In the genomic region with DNA sequence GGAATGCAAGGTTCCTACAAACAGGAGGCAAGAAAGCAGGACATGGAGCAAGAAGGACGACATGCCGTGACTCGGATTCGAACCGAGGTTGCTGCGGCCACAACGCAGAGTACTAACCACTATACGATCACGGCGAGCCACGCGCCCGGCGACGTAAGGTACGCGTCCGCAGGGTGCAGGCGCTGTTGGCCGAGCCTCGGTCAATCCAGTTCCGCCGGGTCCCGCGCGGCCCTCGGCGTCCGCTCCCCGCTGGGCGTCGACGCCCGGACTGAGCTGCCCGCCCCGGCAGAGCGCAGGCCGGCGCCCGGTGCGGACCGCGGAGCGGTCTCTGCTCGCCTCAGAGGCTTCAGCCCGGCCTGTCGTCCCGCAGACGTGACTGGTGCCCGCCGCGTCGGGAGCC, we compare ENCODE assay signal across 19 mouse cellular contexts. TPM values are rescaled to one million over a fixed set of nuclear protein-coding genes. Genes with fewer than 3 reads are reported as not detected.
DNase-seq lines count a peak whose midpoint lies in the region; ATAC-seq and TF ChIP-seq lines count a peak whose summit lies in the region.
"Not testable (repeated sequence)": the region's sequence is repeated elsewhere in the genome, so short reads cannot be mapped to it uniquely, and the experiment has no call there.
"Had no signal": no experiment of that assay in that cellular context is flagged by ENCODE, and none has a peak within 500 bp of the region (broad histone marks: within the 10 kb centered on the region; RNA-seq: fewer than 3 reads in every experiment).

No protein-coding gene starts in this region.

- no CpG with 5 or more reads among the region's 53 CpGs for WGBS in embryonic facial prominence, embryonic 14.5 days
- no CpG with 5 or more reads among the region's 53 CpGs for WGBS in forebrain, embryonic 15.5 days
- WGBS in heart, embryonic 15.5 days, result no CpG with 5 or more reads among the region's 53 CpGs
- WGBS in intestine, embryonic 14.5 days, result no CpG with 5 or more reads among the region's 53 CpGs
- WGBS in kidney, postnatal 0 days, result no CpG with 5 or more reads among the region's 53 CpGs
- no CpG with 5 or more reads among the region's 53 CpGs for WGBS in liver, embryonic 16.5 days (ENCODE audit: insufficient replicate concordance)
- WGBS in stomach, embryonic 14.5 days, result no CpG with 5 or more reads among the region's 53 CpGs

- H3K36me3 ChIP-seq in embryonic facial prominence, embryonic 14.5 days (ENCODE audit: control insufficient read depth, insufficient read depth, low read length); forebrain, embryonic 15.5 days; heart, embryonic 15.5 days; intestine, embryonic 14.5 days (ENCODE audit: control insufficient read depth, insufficient read depth, low read length); kidney, postnatal 0 days (ENCODE audit: insufficient read depth, low read length); liver, embryonic 16.5 days (ENCODE audit: control insufficient read depth, insufficient read depth); stomach, embryonic 14.5 days (ENCODE audit: control insufficient read depth, insufficient read depth, low read length): not testable (repeated sequence)

- not testable (repeated sequence) for DNase-seq in embryonic facial prominence, embryonic 14.5 days (ENCODE audit: low spot score); intestine, embryonic 14.5 days (ENCODE audit: low spot score); kidney, postnatal 0 days (ENCODE audit: low spot score)

- not testable (repeated sequence) for H3K27ac ChIP-seq in embryonic facial prominence, embryonic 14.5 days (replicated peaks; ENCODE audit: low read depth, low read length); forebrain, embryonic 15.5 days (replicated peaks); heart, embryonic 15.5 days; intestine, embryonic 14.5 days (ENCODE audit: low read depth); kidney, postnatal 0 days; liver, embryonic 16.5 days (ENCODE audit: low read length); stomach, embryonic 14.5 days (ENCODE audit: low read length)

- not testable (repeated sequence) for H3K9ac ChIP-seq in embryonic facial prominence, embryonic 14.5 days (ENCODE audit: low read depth, low read length); forebrain, embryonic 15.5 days (replicated peaks); heart, embryonic 15.5 days; intestine, embryonic 14.5 days (ENCODE audit: low read length); kidney, postnatal 0 days (ENCODE audit: low read depth, low read length); liver, embryonic 16.5 days (ENCODE audit: low read depth, low read length); stomach, embryonic 14.5 days (replicated peaks; ENCODE audit: low read depth, low read length)

- not testable (repeated sequence) for H3K4me3 ChIP-seq in embryonic facial prominence, embryonic 14.5 days (ENCODE audit: low read depth, low read length); forebrain, embryonic 15.5 days; heart, embryonic 15.5 days; intestine, embryonic 14.5 days (ENCODE audit: low read depth, low read length); kidney, postnatal 0 days (replicated peaks; ENCODE audit: low read depth, low read length); liver, embryonic 16.5 days (ENCODE audit: low read depth, low read length); stomach, embryonic 14.5 days (ENCODE audit: low read depth, low read length)

- not testable (repeated sequence) for H3K4me2 ChIP-seq in embryonic facial prominence, embryonic 14.5 days (ENCODE audit: low read depth, low read length); forebrain, embryonic 15.5 days (replicated peaks); heart, embryonic 15.5 days; intestine, embryonic 14.5 days (ENCODE audit: low read length); kidney, postnatal 0 days (ENCODE audit: low read length); liver, embryonic 16.5 days (ENCODE audit: low read depth, low read length); stomach, embryonic 14.5 days (replicated peaks; ENCODE audit: low read depth, low read length)

- not testable (repeated sequence) for TF ChIP-seq CTCF in kidney, postnatal 0 days (IDR thresholded peaks at IDR 0.05; ENCODE audit: low read depth)

- H3K4me1 ChIP-seq in embryonic facial prominence, embryonic 14.5 days (ENCODE audit: control insufficient read depth, insufficient read depth, low read length); forebrain, embryonic 15.5 days; heart, embryonic 15.5 days (replicated peaks); intestine, embryonic 14.5 days (replicated peaks; ENCODE audit: control insufficient read depth, insufficient read depth, low read length); kidney, postnatal 0 days (replicated peaks; ENCODE audit: insufficient read depth, low read length); liver, embryonic 16.5 days (ENCODE audit: control insufficient read depth, low read depth, low read length); stomach, embryonic 14.5 days (ENCODE audit: control insufficient read depth, insufficient read depth, low read length): not testable (repeated sequence)

- H3K27me3 ChIP-seq in embryonic facial prominence, embryonic 14.5 days (replicated peaks; ENCODE audit: control insufficient read depth, insufficient read depth, low read length); heart, embryonic 15.5 days; intestine, embryonic 14.5 days (replicated peaks; ENCODE audit: control insufficient read depth, insufficient read depth, low read length); kidney, postnatal 0 days (ENCODE audit: insufficient read depth, low read length); liver, embryonic 16.5 days (ENCODE audit: control insufficient read depth, insufficient read depth, low read depth, low read length); stomach, embryonic 14.5 days (ENCODE audit: control insufficient read depth, insufficient read depth, low read length): not testable (repeated sequence)
- H3K27me3 ChIP-seq in forebrain, embryonic 15.5 days, result peaks cover 14% of the 10 kb centered on the region

- ATAC-seq in embryonic facial prominence, embryonic 14.5 days (ENCODE audit: low read depth), result 0 out of 2 replicates have a peak, but pooled peaks have one; percentile 9
- peak; percentile 53; the same call in 1 of the 2 replicates for ATAC-seq in forebrain, embryonic 15.5 days (replicated peaks)
- ATAC-seq in heart, embryonic 15.5 days (replicated peaks; ENCODE audit: insufficient number of reproducible peaks, insufficient read depth, low FRiP score, low read depth), result 0 out of 2 replicates have a peak, but pooled peaks have one; percentile 9
- peak; percentile 48 for ATAC-seq in intestine, embryonic 14.5 days (replicated peaks; ENCODE audit: low FRiP score, low TSS enrichment, low read depth)
- ATAC-seq in kidney, postnatal 0 days (replicated peaks; ENCODE audit: low FRiP score, low read depth), result 0 out of 2 replicates have a peak, but pooled peaks have one; percentile 21
- ATAC-seq in liver, embryonic 16.5 days (ENCODE audit: low read depth), result peak; percentile 71
- ATAC-seq in megakaryocyte progenitor cell, adult 5-6 weeks (replicated peaks; ENCODE audit: poor library complexity), result peak; percentile 29
- ATAC-seq in stomach, embryonic 14.5 days (ENCODE audit: insufficient number of reproducible peaks, insufficient read depth, low FRiP score, low read depth), result peak; percentile 10; the same call in 1 of the 2 replicates

- not testable (repeated sequence) for H3K9me3 ChIP-seq in embryonic facial prominence, embryonic 14.5 days (ENCODE audit: control insufficient read depth, low read length); forebrain, embryonic 15.5 days; heart, embryonic 15.5 days (replicated peaks); intestine, embryonic 14.5 days (ENCODE audit: control insufficient read depth, low read length); kidney, postnatal 0 days (replicated peaks; ENCODE audit: low read length); liver, embryonic 16.5 days (replicated peaks; ENCODE audit: control insufficient read depth, low read length); stomach, embryonic 14.5 days (ENCODE audit: control insufficient read depth, low read depth, low read length)

RNA-seq across cellular contexts. Expression of a gene that starts 5.9 kb away (rescaled TPM):
- not detected in 2 replicates for polyA plus RNA-seq in embryonic facial prominence, embryonic 14.5 days (2014; fragmentation: Nextera tagmentation; extraction: Ambion mirVana)
- not detected in 2 replicates for polyA plus RNA-seq in forebrain, embryonic 15.5 days (2015; fragmentation: Nextera tagmentation; extraction: Ambion mirVana)
- 0.53 and 1.0 TPM in 2 replicates for polyA plus RNA-seq in heart, embryonic 15.5 days (2015; fragmentation: Nextera tagmentation; extraction: Ambion mirVana)
- not detected in 2 replicates for polyA plus RNA-seq in intestine, embryonic 14.5 days (2014; fragmentation: Nextera tagmentation; extraction: Ambion mirVana)
- 0.40 and 0.51 TPM in 2 replicates for polyA plus RNA-seq in kidney, postnatal 0 days (2015; fragmentation: Nextera tagmentation; extraction: Ambion mirVana)
- not detected in 2 replicates for polyA plus RNA-seq in liver, embryonic 16.5 days (2015; fragmentation: Nextera tagmentation; extraction: Ambion mirVana)
- total RNA-seq in megakaryocyte progenitor cell, adult 5-6 weeks (2015), result not detected in 2 replicates
- total RNA-seq in megakaryocyte progenitor cell, adult 5-6 weeks (2017), result not detected in 2 replicates
- not detected in 2 replicates for polyA plus RNA-seq in stomach, embryonic 14.5 days (2014; fragmentation: Nextera tagmentation; extraction: Ambion mirVana)
- total RNA-seq: adrenal gland, postnatal 10 days; common myeloid progenitor, adult 5-6 weeks; gastrocnemius, postnatal 14 days; heart, adult 2 months; heart, postnatal 36 days; layer of hippocampus, postnatal 14 days; midbrain, postnatal 0 days had no signal
- polyA plus RNA-seq: embryonic facial prominence, embryonic 10.5 days; G1E; heart, adult 2 months; limb, embryonic 11.5 days; lung, adult 2 months; midbrain, postnatal 0 days had no signal

Comparison
In these comparisons a context has a peak if more than half of its experiments do, and no peak if none do; other contexts are left out.
1. ATAC-seq: peak in every context shown above with its lines; median percentile 71 in liver, embryonic 16.5 days; 53 in forebrain, embryonic 15.5 days; 48 in intestine, embryonic 14.5 days; 29 in megakaryocyte progenitor cell, adult 5-6 weeks; 21 in kidney, postnatal 0 days; 10 in stomach, embryonic 14.5 days; 9 in embryonic facial prominence, embryonic 14.5 days; 9 in heart, embryonic 15.5 days.